Mouse (Mus musculus) left cerebral cortex, adult 2 months (tissue): ENCODE measurements around the gene Tmem266. TPM values are rescaled to one million over a fixed set of nuclear protein-coding genes. Genes with fewer than 3 reads are reported as not detected.

Experiments
- DNase-seq, 2 experiments: peaks; one replicate each; pipeline ENCODE4 v3.0.0; 2021 to 2022; ENCODE audit warnings: low spot score in 2 of 2, mixed read lengths in 1 of 2; ENCODE audit errors: extremely low spot score in 1 of 2
- H3K27ac ChIP-seq: fragments of 200-600 bp; 2 replicates; pipeline ENCODE4 v1.8.1; 2022
- H3K4me3 ChIP-seq: fragments of 200-600 bp; 2 replicates; pipeline ENCODE4 v1.8.1; 2022
- CTCF ChIP-seq: fragments of 200-600 bp; IDR thresholded peaks from 2 replicates; pipeline ENCODE4 v1.8.1; 2022; ENCODE audit warnings: antibody characterized with exemption, mild to moderate bottlenecking, moderate library complexity
- intact Hi-C: fragments of 180-260 bp; cut with DNase I; formaldehyde crosslinking; loops from one replicate; pipeline ENCODE4 v1.15.1; 2025
- total RNA-seq, 2 experiments: library from RNA; stranded (reverse); gene quantifications; 2 replicates each; pipeline ENCODE4 v1.2.3; 2021

The Tmem266 gene
- total RNA-seq, 2 experiments from 2014 or later, result 7.6 to 8.1 TPM

DNA sequence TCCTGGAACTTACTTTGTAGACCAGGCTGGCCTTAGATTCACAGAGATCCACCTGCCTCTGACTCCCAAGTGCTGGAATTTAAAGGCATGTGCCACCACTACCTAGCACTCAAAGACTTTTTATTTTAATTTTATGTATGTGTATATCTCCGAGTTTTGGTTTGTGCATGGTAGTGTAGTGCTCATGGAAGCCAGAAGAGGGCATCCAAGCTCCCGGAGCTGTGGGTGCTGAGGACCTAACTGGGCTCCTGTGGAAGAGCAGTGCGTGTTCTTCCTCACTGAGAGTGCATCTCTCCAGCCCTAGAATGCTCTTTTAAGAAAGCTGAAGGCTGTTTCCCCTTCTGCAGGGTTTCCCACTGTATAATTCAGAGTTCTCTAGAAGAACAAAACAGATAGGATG lies 83.1 kb downstream of the Tmem266 start:
- peak; percentile 27 for TF ChIP-seq CTCF
- no peak overlapping the region for H3K4me3 ChIP-seq
- intact Hi-C loops, result no loop called here

DNA sequence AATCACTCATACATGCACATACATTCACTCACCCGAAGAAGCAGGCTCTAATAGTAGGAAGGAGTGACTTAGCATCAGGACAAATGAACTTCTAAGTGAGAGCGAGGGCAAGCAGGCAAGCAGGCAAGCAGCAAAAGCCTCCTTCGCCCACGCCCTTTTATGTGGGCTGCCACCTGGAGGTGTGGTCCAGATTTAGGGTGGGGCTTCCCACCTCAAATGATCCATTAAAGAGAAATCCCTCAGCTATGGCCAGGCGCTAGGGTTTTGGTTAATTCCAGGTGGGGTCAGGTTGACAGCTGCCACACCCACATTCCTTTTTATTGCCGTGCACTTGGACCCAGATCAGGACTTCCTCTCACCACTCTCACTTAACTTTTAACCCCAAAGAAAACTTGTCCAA lies 83.7 kb downstream of the Tmem266 start:
- H3K4me3 ChIP-seq, result no peak overlapping the region
- intact Hi-C loops, result no loop called here
- no peak for TF ChIP-seq CTCF
- no peak for DNase-seq
- no peak overlapping the region for H3K27ac ChIP-seq

More for the DNA sequence above, 83.1 kb downstream of the Tmem266 start:
- DNase-seq, result no peak
- H3K27ac ChIP-seq, result no peak overlapping the region

DNA sequence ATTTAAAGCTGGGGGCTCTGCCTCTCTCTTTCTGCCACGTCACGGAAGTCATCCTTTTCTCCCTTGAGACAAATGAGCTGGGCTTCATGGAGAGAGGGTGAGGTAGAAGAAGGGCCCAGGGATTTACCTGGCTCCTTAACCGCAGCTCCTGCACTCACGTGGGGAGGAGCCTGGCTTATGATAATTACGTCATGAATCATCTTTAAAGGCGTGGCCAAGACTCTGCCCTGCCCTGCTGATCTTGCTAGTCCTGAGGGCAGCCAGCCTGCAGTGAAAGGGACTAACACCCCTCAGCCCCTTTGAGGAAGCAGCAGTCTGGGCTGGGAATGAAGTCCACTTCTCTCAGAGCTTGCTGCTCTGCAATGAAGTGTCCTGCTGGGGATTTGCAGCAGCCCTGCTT lies 84.4 kb downstream of the Tmem266 start:
- no peak for DNase-seq
- Histone ChIP-seq H3K27ac (no peak overlapping the region), H3K4me3 (no peak overlapping the region)
- TF ChIP-seq CTCF, result no peak
- intact Hi-C loops, result no loop called here

DNA sequence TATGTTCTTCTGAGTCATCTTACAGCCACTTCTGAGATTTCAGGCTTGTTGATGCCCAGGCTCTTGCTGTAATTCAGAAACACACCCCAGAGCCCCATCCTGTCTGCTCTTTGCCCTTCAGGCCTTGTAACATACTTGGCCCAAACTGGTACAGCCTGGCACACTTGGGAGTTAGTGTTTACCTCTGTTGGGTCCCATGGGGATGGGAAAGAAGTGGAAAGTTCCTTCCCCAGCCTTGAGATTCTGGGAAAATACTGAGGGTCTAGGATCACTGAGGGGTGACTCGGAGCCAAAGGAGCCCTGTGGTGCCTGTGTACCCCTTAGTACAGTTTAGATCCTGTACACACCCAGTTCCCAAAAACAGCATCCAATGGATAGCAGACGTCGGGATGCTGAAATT lies 95.1 kb downstream of the Tmem266 start:
- TF ChIP-seq CTCF, result no peak
- no peak overlapping the region for H3K4me3 ChIP-seq
- no peak overlapping the region for H3K27ac ChIP-seq
- intact Hi-C loops, result no loop called here
- DNase-seq, result no peak

DNA sequence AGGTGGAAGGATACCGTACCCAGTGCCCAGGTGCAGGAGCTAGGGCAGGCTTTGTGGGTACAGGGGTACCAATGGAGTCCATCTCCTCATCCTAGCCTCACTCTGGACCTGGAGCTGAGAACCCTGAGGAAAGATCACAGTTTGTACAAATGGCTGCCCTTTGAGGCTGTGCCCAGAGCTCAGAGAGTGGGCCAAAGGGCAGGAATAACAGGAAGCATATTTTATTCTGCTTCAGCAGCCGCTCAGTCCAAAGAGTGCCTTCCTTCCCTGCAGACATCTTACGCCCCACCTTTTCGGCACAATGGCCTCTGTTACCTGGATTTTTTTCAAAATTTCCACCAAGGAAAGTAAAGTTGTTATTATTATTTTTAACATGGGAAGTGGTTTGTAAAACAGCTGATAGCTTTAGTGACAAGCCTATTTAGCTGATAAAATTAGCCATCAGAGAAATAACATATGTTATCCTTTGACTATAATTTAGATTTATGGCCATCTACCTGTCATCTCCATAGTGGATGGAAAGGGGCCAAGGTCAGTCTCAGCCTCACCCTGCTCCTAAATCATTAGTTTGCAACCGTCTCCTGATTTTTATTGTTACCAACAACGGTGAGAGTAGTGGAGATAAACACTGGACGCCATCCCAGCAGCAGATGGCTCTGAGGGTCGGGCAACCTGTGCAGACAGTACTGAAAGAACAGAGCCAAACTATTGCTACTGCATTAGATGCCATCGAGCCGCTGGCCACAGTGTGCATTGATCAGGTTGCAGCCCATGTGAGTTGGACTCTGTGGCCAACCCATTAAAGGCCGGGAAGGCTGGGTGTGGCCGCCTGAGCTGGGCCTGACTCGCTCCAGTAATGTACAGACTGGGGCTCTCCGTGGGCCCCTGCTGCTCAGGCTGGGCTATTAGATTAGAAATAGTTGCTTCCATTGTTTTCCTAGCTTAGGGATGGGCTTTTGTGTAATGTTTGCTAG lies 97.0 kb downstream of the Tmem266 start:
- Histone ChIP-seq H3K4me3 (no peak overlapping the region), H3K27ac (no peak overlapping the region)
- intact Hi-C loops, result no loop called here
- no peak for TF ChIP-seq CTCF
- no peak for DNase-seq

DNA sequence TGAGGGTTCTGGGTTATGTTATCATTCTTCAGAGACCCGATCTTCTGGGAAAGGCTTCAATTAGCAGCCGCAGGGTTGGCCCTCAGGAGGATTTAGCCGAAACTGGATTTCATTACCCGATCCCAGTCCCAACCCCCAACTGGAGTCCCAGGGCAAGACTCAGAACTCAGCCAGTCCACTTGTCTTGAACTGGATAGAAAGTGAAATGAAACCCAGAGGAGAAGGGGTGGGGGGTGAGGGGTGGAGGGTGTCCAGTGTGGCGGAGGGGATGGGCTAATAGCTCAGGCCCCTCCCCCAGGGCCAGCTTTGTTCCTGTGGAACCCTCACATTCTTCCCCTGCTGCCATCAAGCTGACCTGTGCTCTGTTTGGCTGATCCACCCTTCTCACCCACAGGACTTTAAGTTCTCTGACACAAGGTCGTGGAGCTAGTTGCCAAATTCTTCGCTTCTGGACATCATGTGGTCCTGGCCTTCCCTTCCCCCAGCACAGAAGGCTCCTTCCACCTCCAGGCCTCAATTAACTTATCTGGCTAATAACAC lies 98.6 kb downstream of the Tmem266 start:
- H3K27ac ChIP-seq, result no peak overlapping the region
- no peak for TF ChIP-seq CTCF
- DNase-seq, result no peak
- intact Hi-C loops, result no loop called here
- no peak overlapping the region for H3K4me3 ChIP-seq

DNA sequence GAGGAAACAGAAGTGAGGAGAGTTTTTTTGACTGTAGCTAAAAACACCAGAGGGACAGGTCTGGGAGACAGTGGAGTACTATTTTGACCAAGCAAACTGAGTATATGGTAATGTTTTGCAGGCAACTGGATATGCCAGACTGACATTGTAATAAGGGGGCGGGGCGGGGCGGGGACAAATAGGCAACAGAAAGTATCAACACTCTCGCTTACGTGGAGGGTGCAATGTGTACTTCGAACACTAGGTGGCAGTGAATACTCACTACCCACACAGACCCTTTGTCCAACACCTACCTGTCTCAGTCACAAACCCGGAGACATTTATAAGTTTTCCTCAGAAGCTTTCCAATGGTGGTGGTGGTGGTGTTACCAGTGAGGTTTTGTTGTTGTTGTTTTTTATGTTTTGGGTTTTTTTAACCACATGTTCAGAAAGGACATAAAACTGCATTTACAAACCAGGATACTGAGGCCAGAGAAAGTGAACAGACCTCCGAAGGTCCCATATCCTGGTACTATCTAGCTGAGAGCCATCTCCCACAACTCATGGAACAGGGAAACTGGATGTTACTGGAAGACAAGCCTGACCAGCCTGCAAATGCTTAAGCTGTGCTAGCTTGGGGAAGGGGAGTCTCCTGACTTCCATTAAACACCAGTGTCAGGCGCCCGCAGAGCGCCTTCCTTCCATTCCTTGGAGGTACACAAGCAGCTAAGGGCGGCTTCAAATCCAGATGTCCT lies 102.7 kb downstream of the Tmem266 start:
- intact Hi-C loops, result loop anchor here (1.0 kb wide), 1 partner anchor 107 kb away; no protein-coding TSS in a partner anchor
- peak; percentile 84 for TF ChIP-seq CTCF
- Histone ChIP-seq H3K4me3 (no peak overlapping the region), H3K27ac (no peak overlapping the region)
- DNase-seq, result peak; percentile 69 to 72

DNA sequence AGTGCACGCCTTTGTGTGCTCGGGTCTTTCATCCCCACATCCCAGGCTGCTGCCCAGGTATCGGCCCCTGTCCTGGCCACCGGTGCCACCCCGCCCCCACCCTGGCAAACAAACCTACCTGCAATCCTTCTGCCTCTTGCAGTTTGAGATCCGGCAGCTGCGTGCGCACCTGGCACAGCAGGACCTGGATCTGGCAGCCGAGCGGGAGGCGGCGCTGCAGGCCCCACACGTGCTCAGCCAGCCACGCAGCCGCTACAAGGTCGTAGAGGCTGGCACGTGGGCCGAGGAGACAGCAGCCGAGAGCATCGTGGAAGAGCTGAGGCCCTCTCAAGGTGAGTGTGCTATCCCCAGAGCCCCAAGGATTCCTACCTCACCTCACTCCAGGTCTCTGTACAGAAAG lies 103.4 kb downstream of the Tmem266 start:
- TF ChIP-seq CTCF, result no peak
- H3K27ac ChIP-seq, result no peak overlapping the region
- intact Hi-C loops, result loop anchor here (1.0 kb wide), 1 partner anchor 487 kb away; no protein-coding TSS in a partner anchor
- peak in 1 of 2 experiments; percentile 28 for DNase-seq
- H3K4me3 ChIP-seq, result no peak overlapping the region

DNA sequence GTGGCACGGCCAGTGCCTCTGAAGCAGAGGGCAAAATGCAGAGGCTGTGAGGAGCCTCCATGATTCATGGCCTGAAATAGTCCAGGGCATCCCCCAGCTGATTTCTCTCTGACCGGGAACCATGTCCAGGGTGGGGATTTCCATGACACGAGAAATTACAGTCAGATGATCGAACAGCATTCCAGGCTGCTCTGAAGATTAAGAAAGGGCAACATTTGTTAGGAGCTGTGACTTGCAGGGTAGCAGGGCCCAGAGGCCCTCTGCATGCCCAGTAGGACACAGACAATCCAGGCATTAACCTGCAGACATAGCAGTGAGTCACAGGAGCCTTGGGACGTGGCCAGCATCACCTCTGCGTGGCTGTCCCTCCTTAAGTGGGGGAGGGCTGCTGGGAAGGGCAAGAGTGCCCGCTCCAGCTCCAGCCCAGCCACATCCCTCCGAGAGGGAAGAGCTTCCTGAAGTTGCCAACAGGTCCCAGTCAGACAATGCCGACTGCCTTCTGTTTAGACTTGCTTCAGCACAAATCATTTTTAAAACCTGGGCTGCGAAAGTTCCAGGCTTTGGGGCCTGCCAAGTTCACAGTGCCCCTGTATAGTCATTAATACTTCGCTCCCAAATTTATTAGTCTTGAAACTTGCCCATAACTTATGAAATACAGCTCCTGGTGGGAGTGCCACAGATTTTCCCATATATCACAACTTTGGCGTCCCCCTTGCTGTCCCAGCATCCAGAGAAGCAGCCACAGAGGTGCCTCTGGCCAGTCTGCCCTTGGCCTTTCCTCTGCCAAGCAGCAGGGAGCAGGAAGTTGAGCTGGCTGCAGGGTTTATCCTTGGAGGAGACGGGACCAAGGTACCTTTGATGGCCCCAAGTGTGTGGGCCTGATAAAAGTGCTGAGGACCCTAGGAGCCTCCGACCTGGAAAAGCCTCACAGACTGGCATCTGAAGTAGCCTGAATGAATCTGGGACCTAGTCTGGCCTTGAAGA lies 105.9 kb downstream of the Tmem266 start:
- DNase-seq, result no peak
- no peak for TF ChIP-seq CTCF
- no peak overlapping the region for H3K27ac ChIP-seq
- intact Hi-C loops, result no loop called here
- H3K4me3 ChIP-seq, result no peak overlapping the region

DNA sequence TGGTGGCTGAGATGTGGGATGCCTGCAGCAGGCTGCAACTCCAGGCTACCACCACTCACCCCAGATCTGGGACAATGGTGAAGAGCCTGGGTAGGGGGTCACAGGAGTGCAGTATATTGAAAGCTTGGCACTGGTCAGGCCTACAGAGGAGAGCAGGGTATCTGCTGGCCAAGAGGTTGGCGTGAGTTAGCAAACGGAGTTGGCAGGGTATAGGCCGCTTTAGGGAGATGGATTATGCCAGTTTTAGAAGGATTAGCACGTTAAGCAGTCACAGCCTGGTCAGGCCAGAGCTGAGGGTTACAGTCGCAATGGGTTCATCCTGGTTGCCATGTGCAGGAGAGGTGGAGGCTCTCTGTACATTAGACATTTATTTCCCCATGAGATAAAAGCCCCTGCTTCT lies 107.2 kb downstream of the Tmem266 start:
- TF ChIP-seq CTCF, result no peak
- DNase-seq, result no peak
- intact Hi-C loops, result no loop called here
- H3K4me3 ChIP-seq, result no peak overlapping the region
- no peak overlapping the region for H3K27ac ChIP-seq

DNA sequence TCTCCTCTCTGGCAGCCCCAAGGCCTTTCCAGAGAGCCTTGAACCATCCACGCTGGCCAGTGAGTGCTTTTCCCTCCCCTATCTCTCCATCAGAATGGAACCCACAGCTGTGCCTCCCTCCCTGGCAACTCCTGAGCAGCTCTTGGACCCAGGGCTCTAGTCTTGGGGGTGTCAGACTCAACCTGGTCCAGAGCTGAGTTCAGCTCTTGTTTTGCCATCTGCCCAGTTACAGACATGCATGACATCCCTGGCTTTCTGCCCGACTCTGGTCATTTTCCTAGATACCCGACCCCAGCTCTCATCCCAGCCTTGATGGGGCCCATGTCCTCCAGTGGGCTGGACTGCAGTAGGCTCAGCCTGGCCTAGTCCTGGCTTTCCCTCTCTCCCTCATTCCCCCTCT lies 111.7 kb downstream of the Tmem266 start:
- no peak for TF ChIP-seq CTCF
- no peak overlapping the region for H3K4me3 ChIP-seq

More for the DNA sequence above, 111.7 kb downstream of the Tmem266 start:
- intact Hi-C loops, result no loop called here
- H3K27ac ChIP-seq, result no peak overlapping the region
- DNase-seq, result no peak
